Mouse (Mus musculus) liver, postnatal 0 days (tissue): ENCODE data around the gene Nrn1l.

Experiments used
- CTCF ChIP-seq: sonication (generic); IDR thresholded peaks from 2 replicates; pipeline ENCODE4 v1.5.1; 2016; ENCODE audit warnings: antibody characterized with exemption, low read depth
- EP300 ChIP-seq: IDR thresholded peaks from 2 replicates; pipeline ENCODE4 v1.6.1; 2016; ENCODE audit warnings: antibody characterized with exemption, low read depth, mild to moderate bottlenecking

DNA sequence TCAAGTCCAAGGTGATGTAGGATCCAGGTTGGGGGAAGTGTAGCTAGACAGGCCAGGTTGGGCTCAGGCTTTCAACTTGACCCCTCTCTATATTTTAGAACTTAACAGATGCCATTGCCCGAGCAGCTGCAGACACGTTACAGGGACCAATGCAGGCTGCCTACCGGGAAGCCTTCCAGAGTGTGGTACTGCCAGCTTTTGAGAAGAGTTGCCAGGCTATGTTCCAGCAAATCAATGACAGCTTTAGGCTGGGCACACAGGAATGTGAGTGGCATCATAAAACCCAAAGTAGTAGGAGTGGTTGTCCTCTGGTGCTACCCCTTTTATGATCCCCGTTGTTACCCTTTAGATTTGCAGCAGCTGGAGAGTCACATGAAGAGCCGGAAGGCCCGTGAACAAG lies 2.5 kb upstream of the Nrn1l start:
- TF ChIP-seq CTCF (no peak), EP300 (no peak)
